Mouse (Mus musculus) kidney, embryonic 14.5 days (tissue): ENCODE results near the gene Psmd2. TPM values are rescaled to one million over a fixed set of nuclear protein-coding genes. Genes with fewer than 3 reads are reported as not detected.
A peak's percentile ranks its signal among the peaks of the same experiment; 100 is the strongest.

ENCODE experiments used
- ATAC-seq: fragments of 200-750 bp; cut with Nextera tagmentation; 2 replicates; pipeline ENCODE4 v1.8.0; 2017; ENCODE audit warnings: moderate number of reproducible peaks, mild to moderate bottlenecking, moderate TSS enrichment, moderate library complexity; ENCODE audit not compliant: low FRiP score, low TSS enrichment
- H3K27ac ChIP-seq: fragments of 300-500 bp; sonication (generic); 2 replicates; pipeline ENCODE4 v1.5.1; 2014; ENCODE audit warnings: low read depth, mild to moderate bottlenecking, low read length, moderate library complexity, mixed read lengths
- H3K27me3 ChIP-seq: fragments of 300-500 bp; sonication (generic); 2 replicates; pipeline ENCODE4 v1.6.1; 2014; ENCODE audit warnings: mild to moderate bottlenecking, low read length; ENCODE audit not compliant: control insufficient read depth, insufficient read depth
- H3K36me3 ChIP-seq: fragments of 300-500 bp; sonication (generic); 2 replicates; pipeline ENCODE4 v1.6.1; 2014; ENCODE audit warnings: low read length, mixed read lengths; ENCODE audit not compliant: control insufficient read depth, insufficient read depth
- H3K4me1 ChIP-seq: fragments of 300-500 bp; sonication (generic); 2 replicates; pipeline ENCODE4 v1.6.1; 2014; ENCODE audit warnings: low read length, mixed read lengths; ENCODE audit not compliant: control insufficient read depth, insufficient read depth
- H3K4me2 ChIP-seq: fragments of 300-500 bp; sonication (generic); replicated peaks from 2 replicates; pipeline ENCODE4 v1.6.1; 2014; ENCODE audit warnings: low read depth, mild to moderate bottlenecking, low read length
- H3K4me3 ChIP-seq: fragments of 300-500 bp; sonication (generic); 2 replicates; pipeline ENCODE4 v1.5.1; 2014; ENCODE audit warnings: mild to moderate bottlenecking, low read length
- H3K9ac ChIP-seq: fragments of 300-500 bp; sonication (generic); 2 replicates; pipeline ENCODE4 v1.6.1; 2014; ENCODE audit warnings: low read depth, mild to moderate bottlenecking, low read length, moderate library complexity
- H3K9me3 ChIP-seq: fragments of 300-500 bp; sonication (generic); 2 replicates; pipeline ENCODE4 v1.6.1; 2016; ENCODE audit warnings: low read length; ENCODE audit not compliant: control insufficient read depth
- WGBS: fragments of 180-500 bp; shearing (Covaris S2); extraction: QIAGEN DNeasy Blood & Tissue Kit; methylation state at CpG from one replicate; pipeline ENCODE4 v1.1.7; 2014; 5-methylcytosine and 5-hydroxymethylcytosine counted together
- polyA plus RNA-seq: library from polyadenylated mRNA; unstranded; fragments of >200 nt; fragmentation: Nextera tagmentation; extraction: Ambion mirVana; gene quantifications from 2 replicates; pipeline ENCODE4 v1.2.1, GENCODE M21; 2014

Psmd2 gene
- polyA plus RNA-seq, 1 experiment from 2014 or later = 355 TPM

DNA sequence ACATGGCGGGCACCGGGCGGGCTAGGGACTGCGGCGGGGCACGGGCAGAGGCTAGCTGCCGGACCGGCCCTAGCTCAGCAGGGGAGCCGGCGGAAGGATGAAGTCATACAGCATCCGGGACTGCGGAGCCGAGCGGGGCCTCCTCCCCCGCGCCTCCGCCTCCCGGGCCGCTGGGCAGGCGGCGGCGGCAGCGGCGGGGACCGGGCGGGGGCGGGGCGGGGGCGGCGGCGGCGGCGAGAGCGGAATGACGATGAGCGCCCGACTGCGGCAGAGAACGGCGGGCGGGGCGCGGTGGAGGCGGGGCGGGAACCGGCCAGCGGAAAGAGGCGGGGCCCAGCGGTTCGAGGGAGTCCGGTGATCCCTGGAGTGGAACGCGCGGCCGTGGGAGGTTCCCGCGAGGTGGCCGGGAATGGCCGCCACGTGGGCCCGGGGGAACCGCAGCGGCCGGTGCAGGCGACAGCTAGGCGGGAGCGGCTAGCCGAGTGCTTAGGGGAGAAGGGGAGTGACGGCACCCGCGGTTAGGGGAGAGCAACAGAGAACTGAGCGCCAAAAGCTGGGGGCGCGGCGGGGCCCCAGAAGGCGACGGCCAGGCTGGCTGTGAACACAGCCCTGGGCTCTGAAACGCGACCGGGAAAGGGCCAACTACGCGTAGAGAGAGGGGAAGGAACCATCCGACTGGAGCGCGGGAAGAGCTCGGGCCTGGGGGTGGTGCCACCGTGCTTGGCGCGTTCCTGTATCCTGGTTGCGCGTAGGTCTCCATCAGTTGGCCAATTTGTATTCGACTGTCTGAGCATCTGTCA, 30.1 kb upstream of the Psmd2 start, which contains the start of gene Camk2n2:
Gene Camk2n2, minus strand, starts transcription at position 97 of the 800 bp plus-strand sequence.
- peak within 1 kb of the TSS; percentile 49 for H3K4me3 ChIP-seq
- H3K36me3 ChIP-seq = no peaks in the 10 kb centered on the region
- peak; percentile 63 for ATAC-seq
- WGBS = under 1% methylated on average over 79 of the region's 92 CpGs
- peak within 1 kb of the TSS; percentile 81 for H3K4me2 ChIP-seq
- no peaks in the 10 kb centered on the region for H3K9me3 ChIP-seq
- H3K4me1 ChIP-seq = peaks cover 15% of the 10 kb centered on the region
- peak within 1 kb of the TSS; percentile 34 for H3K27ac ChIP-seq
- peaks cover 29% of the 10 kb centered on the region for H3K27me3 ChIP-seq
- peak within 1 kb of the TSS; percentile 73 for H3K9ac ChIP-seq

DNA sequence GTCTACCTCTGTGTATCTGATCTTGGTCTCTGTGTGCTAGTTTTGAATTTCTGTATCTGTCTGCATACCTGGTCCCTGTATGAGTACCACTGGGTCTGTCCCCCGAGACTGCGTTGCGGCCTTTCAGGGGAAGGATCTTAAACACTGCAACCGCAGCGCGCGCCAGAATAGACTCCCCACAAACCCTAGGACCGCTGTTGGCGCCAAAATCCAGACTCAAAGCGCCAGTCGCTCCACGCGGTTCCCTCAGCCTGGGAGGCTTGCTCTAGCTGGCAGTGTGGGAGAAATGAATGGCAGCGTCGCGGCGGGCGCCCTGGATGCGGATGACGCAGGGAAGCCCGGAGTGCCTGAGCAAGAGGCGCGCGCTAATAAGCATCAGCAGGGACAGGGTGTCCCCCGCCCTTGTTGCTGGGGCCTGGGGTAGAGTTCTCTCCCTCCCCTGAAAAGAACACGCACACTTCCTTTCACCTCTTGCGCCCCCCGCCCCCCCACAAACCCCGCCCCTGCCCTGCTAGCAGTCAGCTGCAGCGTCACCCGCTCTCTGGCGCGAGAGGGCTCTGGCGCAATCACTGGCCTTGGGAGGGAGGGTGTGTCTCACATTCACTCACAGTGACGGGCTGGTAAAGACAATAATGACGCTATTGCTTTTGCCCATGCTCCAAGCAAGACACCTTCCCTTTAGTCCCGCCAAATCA, 29.3 kb upstream of the Psmd2 start:
- Histone ChIP-seq H3K36me3 (no peaks in the 10 kb centered on the region), H3K9ac (peak overlapping the region; percentile 73), H3K4me1 (peaks cover 15% of the 10 kb centered on the region), H3K9me3 (no peaks in the 10 kb centered on the region), H3K4me3 (peak overlapping the region; percentile 49), H3K27ac (peak overlapping the region; percentile 34), H3K4me2 (peak overlapping the region; percentile 81), H3K27me3 (peaks cover 29% of the 10 kb centered on the region)
- WGBS = 0% methylated on average over 34 of the region's 37 CpGs
- ATAC-seq = peak; percentile 50

DNA sequence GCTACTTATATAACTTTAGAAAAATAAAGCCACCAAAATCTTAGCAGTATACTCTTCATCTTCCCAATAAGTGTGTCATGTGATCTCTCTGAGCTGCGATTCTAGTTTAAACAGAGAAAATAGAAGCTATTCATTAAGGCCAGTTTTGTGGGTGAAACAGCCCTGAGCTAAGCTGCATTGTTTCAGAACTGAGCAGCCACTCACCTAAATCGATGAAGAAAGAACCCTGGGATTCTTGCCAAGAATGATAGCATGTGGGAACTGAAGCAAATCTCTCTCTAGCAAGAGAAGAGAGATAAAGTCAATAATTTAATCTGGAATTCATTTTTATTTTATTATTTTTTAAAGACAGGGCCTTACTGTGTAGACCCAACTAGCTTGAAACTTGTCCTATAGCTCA, 28.2 kb upstream of the Psmd2 start:
- Histone ChIP-seq H3K27ac (no peak overlapping the region), H3K9ac (no peak overlapping the region), H3K27me3 (peaks cover 29% of the 10 kb centered on the region), H3K4me3 (no peak overlapping the region), H3K4me2 (no peak overlapping the region), H3K4me1 (peaks cover 15% of the 10 kb centered on the region), H3K36me3 (no peaks in the 10 kb centered on the region), H3K9me3 (no peaks in the 10 kb centered on the region)
- 69% methylated on average over 2 of the region's 2 CpGs for WGBS
- no peak for ATAC-seq

DNA sequence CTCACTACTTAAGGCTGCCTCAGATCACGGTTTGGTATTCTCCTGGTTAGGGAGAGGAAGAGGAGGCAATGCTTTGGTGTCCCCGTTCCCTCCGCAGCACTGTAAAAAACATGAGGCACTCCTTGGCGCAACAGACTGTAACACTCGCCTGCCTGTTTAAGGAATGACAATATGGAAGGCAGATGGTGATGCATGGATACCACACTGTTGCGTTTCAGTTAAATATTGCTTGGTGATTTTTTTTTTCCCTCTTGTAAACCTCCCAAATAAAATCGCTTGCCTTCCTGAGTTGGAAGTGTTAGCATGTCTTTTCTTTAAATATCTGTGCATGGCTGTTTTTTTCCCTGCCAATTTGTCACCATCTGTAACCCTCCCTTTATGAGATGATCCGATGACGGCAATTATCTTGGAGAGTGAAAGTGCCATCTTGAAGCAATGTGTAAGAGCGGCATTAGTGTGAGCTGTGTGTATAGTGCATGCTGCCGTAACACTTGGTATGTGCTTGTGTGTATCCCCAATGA, 22.5 kb upstream of the Psmd2 start:
- H3K27ac ChIP-seq = no peak overlapping the region
- H3K36me3 ChIP-seq = no peaks in the 10 kb centered on the region
- H3K9ac ChIP-seq = no peak overlapping the region
- H3K4me1 ChIP-seq = 0 out of 2 replicates have a peak, but pooled peaks cover 4% of the 10 kb centered on the region
- 50% methylated on average over 11 of the region's 11 CpGs for WGBS
- H3K4me2 ChIP-seq = peak overlapping the region; percentile 95
- H3K27me3 ChIP-seq = peaks cover 13% of the 10 kb centered on the region
- H3K9me3 ChIP-seq = no peaks in the 10 kb centered on the region
- ATAC-seq = no peak
- H3K4me3 ChIP-seq = peak overlapping the region; percentile 59; the same call in 1 of the 2 replicates

DNA sequence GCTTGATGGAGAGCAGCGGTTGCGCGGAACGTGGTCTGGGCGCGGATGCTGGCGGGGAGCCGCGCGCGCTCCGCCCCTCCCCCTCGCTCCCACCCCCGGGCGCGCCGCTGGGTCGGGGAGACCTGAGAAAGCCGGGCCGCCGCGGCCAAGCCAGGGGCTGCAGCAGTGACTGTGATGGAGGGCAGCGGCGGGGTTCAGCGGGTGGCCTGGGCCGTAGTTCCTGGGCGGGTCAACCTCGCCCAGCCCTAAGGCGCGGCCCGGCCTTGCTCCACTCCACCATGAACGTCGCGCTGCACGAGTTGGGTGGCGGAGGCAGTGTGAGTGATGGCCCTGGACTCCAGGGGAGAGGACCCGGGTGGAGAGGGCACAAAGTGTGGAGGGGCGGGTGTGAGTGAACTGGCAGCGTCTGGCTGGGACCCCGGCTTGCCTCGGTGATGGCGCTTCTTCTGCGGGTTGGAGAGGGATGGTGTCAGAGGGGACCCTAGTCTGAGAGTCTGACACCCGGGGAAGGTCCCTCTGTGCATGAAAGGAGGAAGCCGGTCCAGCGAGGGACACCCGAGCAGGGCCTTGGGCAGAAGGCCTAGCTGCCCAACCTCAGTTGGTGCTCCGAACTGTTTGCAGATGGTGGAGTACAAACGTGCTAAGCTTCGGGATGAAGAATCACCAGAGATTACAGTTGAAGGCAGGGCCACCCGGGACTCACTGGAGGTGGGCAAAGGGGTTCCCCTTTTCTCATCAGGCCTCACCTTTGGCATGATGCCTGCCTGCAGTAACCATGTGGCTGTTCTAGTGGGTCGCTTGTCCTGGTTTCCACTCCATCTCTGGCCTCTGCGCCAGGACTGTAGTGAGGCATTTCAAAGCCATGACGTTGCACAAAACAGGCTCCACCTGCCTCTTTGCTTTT, 21.5 kb upstream of the Psmd2 start, which contains the start of gene Ece2:
Gene Ece2, plus strand, starts transcription at position 98 of the 904 bp plus-strand sequence.
- Histone ChIP-seq H3K4me2 (peak within 1 kb of the TSS; percentile 95), H3K27ac (no peak within 1 kb of the TSS), H3K4me3 (peak within 1 kb of the TSS; percentile 59), H3K27me3 (peaks cover 13% of the 10 kb centered on the region), H3K4me1 (0 out of 2 replicates have a peak, but pooled peaks cover 4% of the 10 kb centered on the region), H3K9me3 (no peaks in the 10 kb centered on the region), H3K9ac (peak within 1 kb of the TSS; percentile 72), H3K36me3 (no peaks in the 10 kb centered on the region)
- ATAC-seq = peak; percentile 78
- WGBS = 8% methylated on average over 54 of the region's 54 CpGs

DNA sequence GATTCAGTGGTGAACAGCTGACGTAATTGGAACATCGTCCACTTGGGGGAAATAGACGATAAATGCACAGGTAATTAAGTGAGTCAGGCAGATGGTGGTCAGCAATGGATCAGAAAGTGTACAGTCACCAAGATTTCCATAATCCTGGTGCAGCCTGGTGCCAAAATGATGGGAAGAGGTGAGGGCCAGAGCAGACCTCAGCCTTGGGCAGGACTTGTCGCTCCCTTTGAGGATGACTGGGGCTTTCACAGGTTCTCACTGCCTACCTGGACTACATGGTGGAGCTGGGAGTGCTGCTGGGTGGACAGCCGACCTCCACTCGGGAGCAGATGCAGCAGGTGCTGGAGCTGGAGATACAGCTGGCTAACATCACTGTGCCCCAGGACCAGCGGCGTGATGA, 14.0 kb upstream of the Psmd2 start:
- H3K4me3 ChIP-seq = no peak overlapping the region
- no peaks in the 10 kb centered on the region for H3K4me1 ChIP-seq
- H3K9ac ChIP-seq = no peak overlapping the region
- H3K4me2 ChIP-seq = no peak overlapping the region
- H3K27ac ChIP-seq = no peak overlapping the region
- H3K36me3 ChIP-seq = no peaks in the 10 kb centered on the region
- H3K27me3 ChIP-seq = no peaks in the 10 kb centered on the region
- no peaks in the 10 kb centered on the region for H3K9me3 ChIP-seq
- WGBS = 80% methylated on average over 8 of the region's 8 CpGs
- ATAC-seq = no peak

DNA sequence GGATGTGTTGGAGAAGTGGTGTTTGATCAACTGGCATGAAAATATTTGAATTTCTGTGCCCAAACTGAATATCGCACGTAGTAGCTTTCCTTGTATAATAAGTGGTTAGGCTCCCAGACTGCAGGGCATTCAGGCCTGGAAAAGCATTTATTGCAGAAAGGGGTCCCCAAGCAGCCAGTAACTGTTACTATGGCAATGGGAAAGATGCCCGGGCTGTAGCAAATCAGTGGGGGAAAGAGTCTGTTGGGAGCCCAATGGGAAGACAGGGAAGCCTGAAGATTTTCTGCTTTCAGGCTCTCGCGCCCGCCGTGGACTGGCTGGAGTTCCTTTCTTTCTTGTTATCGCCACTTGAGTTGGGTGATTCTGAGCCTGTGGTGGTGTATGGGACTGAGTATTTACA, 13.1 kb upstream of the Psmd2 start:
- Histone ChIP-seq H3K4me2 (no peak overlapping the region), H3K9ac (no peak overlapping the region), H3K27ac (no peak overlapping the region), H3K4me3 (no peak overlapping the region), H3K36me3 (no peaks in the 10 kb centered on the region), H3K4me1 (no peaks in the 10 kb centered on the region), H3K27me3 (no peaks in the 10 kb centered on the region), H3K9me3 (no peaks in the 10 kb centered on the region)
- ATAC-seq = no peak
- 89% methylated on average over 8 of the region's 8 CpGs for WGBS

DNA sequence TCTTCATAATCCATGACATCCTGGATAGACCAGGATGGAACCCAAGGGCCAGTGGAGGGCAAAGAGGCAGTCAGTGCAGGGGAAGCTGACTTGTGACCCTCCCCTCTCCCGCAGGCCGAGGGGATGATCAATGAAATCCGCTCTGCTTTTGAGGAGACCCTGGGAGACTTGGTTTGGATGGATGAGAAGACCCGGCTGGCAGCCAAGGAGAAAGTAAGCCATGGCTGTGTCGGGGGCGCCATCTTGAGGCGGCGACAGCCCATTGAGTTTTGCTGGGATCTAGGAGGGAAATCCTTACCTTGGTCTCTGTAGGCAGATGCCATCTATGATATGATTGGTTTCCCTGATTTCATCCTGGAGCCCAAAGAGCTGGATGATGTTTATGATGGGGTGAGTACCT, 9.3 kb upstream of the Psmd2 start:
- peak; percentile 88 for ATAC-seq
- Histone ChIP-seq H3K27ac (no peak overlapping the region), H3K4me2 (no peak overlapping the region), H3K4me3 (no peak overlapping the region), H3K27me3 (no peaks in the 10 kb centered on the region; the same call in 1 of the 2 replicates), H3K9me3 (no peaks in the 10 kb centered on the region), H3K4me1 (no peaks in the 10 kb centered on the region), H3K9ac (no peak overlapping the region), H3K36me3 (no peaks in the 10 kb centered on the region)
- 2% methylated on average over 8 of the region's 8 CpGs for WGBS
